Mouse (Mus musculus): Measurements from ENCODE around the gene Tas2r113. TPM values are rescaled to one million over a fixed set of nuclear protein-coding genes. Genes with fewer than 3 reads are reported as not detected.
"Not testable (repeated sequence)": the region's sequence is repeated elsewhere in the genome, so short reads cannot be mapped to it uniquely, and the experiment has no call there.

The Tas2r113 gene
- polyA plus RNA-seq (2012; rRNA removed), result not detected in 2 replicates

DNA sequence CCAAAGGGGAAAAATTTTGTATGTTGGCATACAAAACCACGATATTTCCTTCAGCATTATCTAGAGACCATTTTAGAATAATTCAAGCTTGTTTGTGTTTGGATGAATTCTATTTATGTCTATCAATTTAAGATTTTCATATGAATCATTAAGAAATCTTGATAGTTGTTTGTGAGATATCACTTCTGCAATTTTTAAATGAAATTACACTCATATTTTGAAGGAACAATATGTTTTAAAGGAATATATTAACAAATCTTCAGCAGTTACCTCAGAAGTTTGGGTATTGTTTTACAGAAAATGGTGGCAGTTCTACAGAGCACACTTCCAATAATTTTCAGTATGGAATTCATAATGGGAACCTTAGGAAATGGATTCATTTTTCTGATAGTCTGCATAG is at the start of gene Tas2r113:
Gene Tas2r113, plus strand, starts transcription at position 301 of the 400 bp plus-strand sequence.
- no peak for DNase-seq (ENCODE audit: low read depth)
- TF ChIP-seq POLR2A (IDR thresholded peaks at IDR 0.05; ENCODE audit: borderline replicate concordance, extremely low read depth, insufficient read depth, insufficient read length, poor library complexity, severe bottlenecking) (no peak), CTCF (IDR thresholded peaks at IDR 0.05; ENCODE audit: borderline replicate concordance, extremely low read depth, insufficient read depth, insufficient read length) (no peak)

DNA sequence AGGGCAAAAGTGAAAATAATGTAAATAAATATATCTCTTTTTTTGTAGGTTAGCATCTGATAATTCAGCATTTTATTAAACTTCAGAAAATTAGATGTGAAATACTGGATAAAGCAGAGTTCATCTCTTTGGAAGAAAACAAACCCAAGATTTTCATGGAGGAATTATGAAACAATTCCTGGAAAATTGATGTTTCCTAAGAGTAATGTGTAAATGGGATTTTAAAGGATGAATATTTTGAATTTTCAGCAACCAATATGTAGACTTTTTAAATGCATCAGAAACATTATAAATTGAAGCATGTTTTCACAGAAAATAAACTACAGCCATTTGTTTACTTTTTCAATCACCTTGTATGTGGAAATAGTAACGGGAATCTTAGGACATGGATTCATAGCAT is 46.0 kb upstream of the Tas2r113 start, which contains the start of gene Tas2r123:
Gene Tas2r123, plus strand, starts transcription at position 301 of the 400 bp plus-strand sequence.
- no peak for TF ChIP-seq POLR2A (IDR thresholded peaks at IDR 0.05; ENCODE audit: borderline replicate concordance, extremely low read depth, insufficient read depth, insufficient read length, poor library complexity, severe bottlenecking)
- no peak for TF ChIP-seq CTCF (IDR thresholded peaks at IDR 0.05; ENCODE audit: borderline replicate concordance, extremely low read depth, insufficient read depth, insufficient read length)
- DNase-seq (ENCODE audit: low read depth), result no peak

DNA sequence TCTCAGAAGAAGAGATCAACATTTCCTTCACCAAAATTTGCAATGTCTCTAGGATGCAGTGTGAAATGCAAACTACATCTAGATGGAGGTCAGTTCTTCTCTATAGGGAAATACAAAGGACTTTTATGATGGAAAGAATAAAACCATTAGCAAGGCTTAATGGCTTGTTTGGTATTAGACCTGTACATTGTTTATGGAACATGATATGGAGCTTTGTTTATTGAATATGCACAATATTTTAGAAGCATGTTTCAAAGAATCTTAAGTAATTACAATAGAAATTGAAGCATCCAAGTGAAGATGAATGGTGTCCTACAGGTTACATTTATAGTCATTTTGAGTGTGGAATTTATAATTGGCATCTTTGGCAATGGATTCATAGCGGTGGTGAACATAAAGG is 37.7 kb upstream of the Tas2r113 start, which contains the start of gene Tas2r116:
Gene Tas2r116, plus strand, starts transcription at position 301 of the 400 bp plus-strand sequence.
- DNase-seq (ENCODE audit: low read depth), result no peak
- TF ChIP-seq POLR2A (IDR thresholded peaks at IDR 0.05; ENCODE audit: borderline replicate concordance, extremely low read depth, insufficient read depth, insufficient read length, poor library complexity, severe bottlenecking) (no peak), CTCF (IDR thresholded peaks at IDR 0.05; ENCODE audit: borderline replicate concordance, extremely low read depth, insufficient read depth, insufficient read length) (no peak)

DNA sequence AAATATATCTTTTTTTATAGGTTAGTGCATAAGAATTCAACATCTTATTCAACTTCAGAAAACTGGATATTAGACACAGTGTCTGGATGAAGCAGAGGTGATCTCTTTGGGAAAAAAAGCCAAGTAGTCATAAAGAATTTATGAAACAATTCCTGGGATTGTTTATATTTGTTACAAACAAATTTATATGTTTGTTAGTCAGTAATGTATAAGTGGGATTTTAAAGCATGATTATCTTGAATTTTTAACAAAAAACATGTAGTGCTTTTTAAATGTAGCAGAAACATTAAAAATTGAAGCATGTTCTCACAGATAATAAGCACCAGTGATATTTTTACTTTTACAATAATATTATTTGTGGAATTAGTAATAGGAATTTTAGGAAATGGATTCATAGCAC is 25.1 kb upstream of the Tas2r113 start, which contains the start of gene Tas2r110:
Gene Tas2r110, plus strand, starts transcription at position 301 of the 400 bp plus-strand sequence.
- DNase-seq (ENCODE audit: low read depth), result no peak

DNA sequence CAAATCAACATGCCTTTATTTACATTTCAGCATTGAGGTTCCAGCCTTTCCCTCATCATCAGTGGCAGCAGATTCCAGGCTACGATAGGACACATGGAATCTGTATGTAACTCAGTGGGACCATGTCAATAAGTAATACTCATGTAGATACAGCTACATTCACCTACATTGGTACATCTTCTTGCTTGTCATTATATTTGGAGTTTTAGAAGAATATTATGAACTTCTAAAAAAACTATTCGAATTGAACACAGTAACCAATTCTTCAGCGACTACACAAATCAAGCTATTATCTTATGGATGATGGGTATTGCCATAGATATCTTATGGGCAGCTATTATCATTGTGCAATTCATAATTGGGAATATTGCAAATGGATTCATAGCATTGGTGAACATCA is 16.5 kb downstream of the Tas2r113 start, which contains the start of gene Tas2r125:
Gene Tas2r125, plus strand, starts transcription at position 301 of the 400 bp plus-strand sequence.
- no peak for DNase-seq (ENCODE audit: low read depth)

More for the DNA sequence above, 25.1 kb upstream of the Tas2r113 start, which contains the start of gene Tas2r110:
- TF ChIP-seq CTCF (IDR thresholded peaks at IDR 0.05; ENCODE audit: borderline replicate concordance, extremely low read depth, insufficient read depth, insufficient read length), result no peak
- TF ChIP-seq POLR2A (IDR thresholded peaks at IDR 0.05; ENCODE audit: borderline replicate concordance, extremely low read depth, insufficient read depth, insufficient read length, poor library complexity, severe bottlenecking), result no peak

DNA sequence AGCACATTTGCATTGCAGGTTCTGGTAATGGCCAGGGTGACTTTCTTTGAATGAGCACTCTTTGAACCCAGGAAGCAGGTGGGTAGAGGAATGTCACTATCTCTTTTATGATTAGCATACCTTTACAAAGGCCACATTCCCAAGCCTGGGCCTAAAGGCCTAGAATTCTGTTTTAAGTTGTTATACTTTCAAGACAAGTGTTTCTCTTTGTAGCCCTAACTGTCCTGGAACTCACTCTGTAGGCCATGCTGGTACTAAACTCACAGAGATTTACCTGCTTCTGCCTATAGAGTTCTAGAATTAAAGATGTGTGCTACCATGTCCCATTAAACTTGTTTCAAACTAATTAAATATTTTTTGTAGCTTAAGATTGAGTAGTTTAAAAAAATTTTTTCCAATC is 48.6 kb downstream of the Tas2r113 start:
- not testable (repeated sequence) for DNase-seq (ENCODE audit: low read depth)

More for the DNA sequence above, 16.5 kb downstream of the Tas2r113 start, which contains the start of gene Tas2r125:
- TF ChIP-seq CTCF (IDR thresholded peaks at IDR 0.05; ENCODE audit: borderline replicate concordance, extremely low read depth, insufficient read depth, insufficient read length) (no peak), POLR2A (IDR thresholded peaks at IDR 0.05; ENCODE audit: borderline replicate concordance, extremely low read depth, insufficient read depth, insufficient read length, poor library complexity, severe bottlenecking) (no peak)

Other genes starting within 250 kb of the Tas2r113 start
- gene A630073D07Rik, start 241.5 kb upstream of the Tas2r113 start, polyA plus RNA-seq (2012; rRNA removed), result not detected in 2 replicates
- gene Tas2r120, start 236.1 kb upstream of the Tas2r113 start, polyA plus RNA-seq (2012; rRNA removed), result not detected in 2 replicates
- gene Tas2r121, start 192.0 kb upstream of the Tas2r113 start, polyA plus RNA-seq (2012; rRNA removed), result not detected in 2 replicates
- not detected in 2 replicates for gene Tas2r122, start 181.1 kb upstream of the Tas2r113 start, polyA plus RNA-seq (2012; rRNA removed)
- gene Tas2r115, start 155.0 kb upstream of the Tas2r113 start, polyA plus RNA-seq (2012; rRNA removed), result not detected in 2 replicates
- gene Tas2r124, start 138.3 kb upstream of the Tas2r113 start, polyA plus RNA-seq (2012; rRNA removed), result not detected in 2 replicates
- not detected in 2 replicates for gene Tas2r102, start 130.9 kb upstream of the Tas2r113 start, polyA plus RNA-seq (2012; rRNA removed)
- not detected in 2 replicates for gene Tas2r136, start 114.8 kb upstream of the Tas2r113 start, polyA plus RNA-seq (2012; rRNA removed)
- gene Tas2r117, start 90.2 kb upstream of the Tas2r113 start, polyA plus RNA-seq (2012; rRNA removed), result not detected in 2 replicates
- gene Tas2r123, start 45.9 kb upstream of the Tas2r113 start, polyA plus RNA-seq (2012; rRNA removed), result not detected in 2 replicates
- not detected in 2 replicates for gene Tas2r116, start 37.6 kb upstream of the Tas2r113 start, polyA plus RNA-seq (2012; rRNA removed)
- gene Tas2r110, start 25.0 kb upstream of the Tas2r113 start, polyA plus RNA-seq (2012; rRNA removed), result not detected in 2 replicates
- gene Tas2r125, start 16.6 kb downstream of the Tas2r113 start, polyA plus RNA-seq (2012; rRNA removed), result not detected in 2 replicates
- gene Tas2r129, start 58.1 kb downstream of the Tas2r113 start, polyA plus RNA-seq (2012; rRNA removed), result not detected in 2 replicates
- not detected in 2 replicates for gene Tas2r131, start 64.9 kb downstream of the Tas2r113 start, polyA plus RNA-seq (2012; rRNA removed)
- not detected in 2 replicates for gene Tas2r109, start 88.0 kb downstream of the Tas2r113 start, polyA plus RNA-seq (2012; rRNA removed)
- gene Tas2r103, start 144.1 kb downstream of the Tas2r113 start, polyA plus RNA-seq (2012; rRNA removed), result not detected in 2 replicates
- not detected in 2 replicates for gene Tas2r140, start 162.8 kb downstream of the Tas2r113 start, polyA plus RNA-seq (2012; rRNA removed)
- 44.6 and 49.6 TPM in 2 replicates for gene Smim10l1, start 211.9 kb downstream of the Tas2r113 start, polyA plus RNA-seq (2012; rRNA removed)